Mouse (Mus musculus) neural tube, embryonic 11.5 days (tissue): ENCODE results near the gene Wdr38. TPM values are rescaled to one million over a fixed set of nuclear protein-coding genes. Genes with fewer than 3 reads are reported as not detected.

ENCODE experiments used
- ATAC-seq: fragments of 200-750 bp; cut with Nextera tagmentation; 2 replicates; pipeline ENCODE4 v1.8.0; 2017; ENCODE audit warnings: moderate number of reproducible peaks, mild to moderate bottlenecking, moderate TSS enrichment, moderate library complexity; ENCODE audit not compliant: insufficient read depth, low FRiP score, low TSS enrichment
- DNase-seq: peaks from one replicate; pipeline ENCODE4 v3.0.0-alpha.2; 2015; ENCODE audit warnings: low spot score
- H3K27ac ChIP-seq: fragments of 300-500 bp; sonication (generic); 2 replicates; pipeline ENCODE4 v1.5.1; 2014; ENCODE audit warnings: low read depth, mild to moderate bottlenecking, low read length
- H3K27me3 ChIP-seq: fragments of 300-500 bp; sonication (generic); 2 replicates; pipeline ENCODE4 v1.6.1; 2014; ENCODE audit warnings: mild to moderate bottlenecking, low read length, mixed read lengths; ENCODE audit not compliant: control insufficient read depth, insufficient read depth
- H3K36me3 ChIP-seq: fragments of 300-500 bp; sonication (generic); 2 replicates; pipeline ENCODE4 v1.6.1; 2014; ENCODE audit warnings: mild to moderate bottlenecking, low read length, moderate library complexity, mixed read lengths; ENCODE audit not compliant: control insufficient read depth, insufficient read depth
- H3K4me1 ChIP-seq: fragments of 300-500 bp; sonication (generic); 2 replicates; pipeline ENCODE4 v1.6.1; 2014; ENCODE audit warnings: low read length, mixed read lengths; ENCODE audit not compliant: control insufficient read depth, insufficient read depth
- H3K4me2 ChIP-seq: fragments of 300-500 bp; sonication (generic); 2 replicates; pipeline ENCODE4 v1.6.1; 2014; ENCODE audit warnings: low read depth, mild to moderate bottlenecking, moderate library complexity
- H3K4me3 ChIP-seq: fragments of 300-500 bp; sonication (generic); 2 replicates; pipeline ENCODE4 v1.5.1; 2014; ENCODE audit warnings: low read depth, low read length
- H3K9ac ChIP-seq: fragments of 300-500 bp; sonication (generic); 2 replicates; pipeline ENCODE4 v1.6.1; 2014; ENCODE audit warnings: mild to moderate bottlenecking, low read length
- H3K9me3 ChIP-seq: fragments of 300-500 bp; sonication (generic); 2 replicates; pipeline ENCODE4 v1.6.1; 2016; ENCODE audit warnings: low read length; ENCODE audit not compliant: control insufficient read depth
- WGBS: fragments of 180-500 bp; shearing (Covaris S2); extraction: QIAGEN DNeasy Blood & Tissue Kit; methylation state at CpG from one replicate; pipeline ENCODE4 v1.1.7; 2014; 5-methylcytosine and 5-hydroxymethylcytosine counted together
- polyA plus RNA-seq: library from polyadenylated mRNA; unstranded; fragments of >200 nt; fragmentation: Nextera tagmentation; extraction: Ambion mirVana; gene quantifications from 2 replicates; pipeline ENCODE4 v1.2.1, GENCODE M21; 2014

Wdr38 gene
- polyA plus RNA-seq, 1 experiment from 2014 or later, result 1.1 TPM

GRCm38 (mm10) chr2:38987371-38987770 lies 9.9 kb upstream of the Wdr38 start:
- H3K36me3 ChIP-seq, result no peaks in the 10 kb centered on the region
- ATAC-seq, result no peak
- 0 out of 2 replicates have a peak, but pooled peaks cover 2% of the 10 kb centered on the region for H3K9me3 ChIP-seq
- no peak for DNase-seq
- H3K27ac ChIP-seq, result no peak overlapping the region
- no peak overlapping the region for H3K4me2 ChIP-seq
- no peaks in the 10 kb centered on the region for H3K27me3 ChIP-seq
- no peak overlapping the region for H3K4me3 ChIP-seq
- no peaks in the 10 kb centered on the region for H3K4me1 ChIP-seq
- no peak overlapping the region for H3K9ac ChIP-seq
- 56% methylated on average over 1 of the region's 1 CpGs for WGBS

- Histone ChIP-seq H3K4me3 (no peak overlapping the region), H3K4me2 (no peak overlapping the region), H3K9ac (no peak overlapping the region), H3K4me1 (no peaks in the 10 kb centered on the region), H3K27ac (no peak overlapping the region), H3K36me3 (no peaks in the 10 kb centered on the region), H3K9me3 (0 out of 2 replicates have a peak, but pooled peaks cover 2% of the 10 kb centered on the region), H3K27me3 (no peaks in the 10 kb centered on the region)
- no peak for DNase-seq
- no peak for ATAC-seq
- WGBS, result 86% methylated on average over 6 of the region's 6 CpGs
Measured at GRCm38 (mm10) chr2:38987803-38988510, 9.3 kb upstream of the Wdr38 start.

GRCm38 (mm10) chr2:38988929-38989328 lies 8.3 kb upstream of the Wdr38 start:
- no peak overlapping the region for H3K4me3 ChIP-seq
- H3K9me3 ChIP-seq, result 0 out of 2 replicates have a peak, but pooled peaks cover 2% of the 10 kb centered on the region
- ATAC-seq (no peak), DNase-seq (no peak)
- H3K9ac ChIP-seq, result no peak overlapping the region
- no peaks in the 10 kb centered on the region for H3K27me3 ChIP-seq
- H3K4me1 ChIP-seq, result no peaks in the 10 kb centered on the region
- H3K27ac ChIP-seq, result no peak overlapping the region
- H3K4me2 ChIP-seq, result no peak overlapping the region
- H3K36me3 ChIP-seq, result no peaks in the 10 kb centered on the region
- WGBS, result 92% methylated on average over 2 of the region's 2 CpGs

- Histone ChIP-seq H3K27ac (no peak overlapping the region), H3K9ac (no peak overlapping the region), H3K4me2 (no peak overlapping the region), H3K9me3 (no peaks in the 10 kb centered on the region), H3K27me3 (no peaks in the 10 kb centered on the region), H3K36me3 (no peaks in the 10 kb centered on the region), H3K4me3 (no peak overlapping the region), H3K4me1 (no peaks in the 10 kb centered on the region)
- WGBS, result 72% methylated on average over 4 of the region's 4 CpGs
- ATAC-seq, result no peak
- no peak for DNase-seq
Measured at GRCm38 (mm10) chr2:38992004-38992403, 5.3 kb upstream of the Wdr38 start.

- ATAC-seq, result no peak
- H3K9me3 ChIP-seq, result no peaks in the 10 kb centered on the region
- no peak for DNase-seq
- H3K4me1 ChIP-seq, result no peaks in the 10 kb centered on the region
- no peaks in the 10 kb centered on the region for H3K27me3 ChIP-seq
- no peak overlapping the region for H3K4me2 ChIP-seq
- no peak overlapping the region for H3K9ac ChIP-seq
- no peak overlapping the region for H3K27ac ChIP-seq
- H3K4me3 ChIP-seq, result no peak overlapping the region
- WGBS, result 70% methylated on average over 4 of the region's 4 CpGs
- no peaks in the 10 kb centered on the region for H3K36me3 ChIP-seq
Measured at GRCm38 (mm10) chr2:38992452-38992851, 4.8 kb upstream of the Wdr38 start.

- no peak overlapping the region for H3K4me3 ChIP-seq
- H3K4me1 ChIP-seq, result peaks cover 16% of the 10 kb centered on the region
- peaks cover 23% of the 10 kb centered on the region for H3K36me3 ChIP-seq
- H3K9me3 ChIP-seq, result no peaks in the 10 kb centered on the region
- DNase-seq, result no peak
- no peak for ATAC-seq
- 58% methylated on average over 4 of the region's 4 CpGs for WGBS
- H3K4me2 ChIP-seq, result no peak overlapping the region
- no peaks in the 10 kb centered on the region for H3K27me3 ChIP-seq
- no peak overlapping the region for H3K27ac ChIP-seq
- H3K9ac ChIP-seq, result no peak overlapping the region
Measured at GRCm38 (mm10) chr2:38999381-38999780, 2.1 kb downstream of the Wdr38 start.

GRCm38 (mm10) chr2:38999910-39000586 lies 2.8 kb downstream of the Wdr38 start:
- Histone ChIP-seq H3K27ac (no peak overlapping the region), H3K27me3 (no peaks in the 10 kb centered on the region), H3K9ac (no peak overlapping the region), H3K36me3 (peaks cover 23% of the 10 kb centered on the region), H3K9me3 (no peaks in the 10 kb centered on the region), H3K4me2 (no peak overlapping the region), H3K4me3 (no peak overlapping the region), H3K4me1 (peaks cover 16% of the 10 kb centered on the region)
- ATAC-seq (no peak), DNase-seq (no peak)
- 64% methylated on average over 8 of the region's 8 CpGs for WGBS

- no peak overlapping the region for H3K9ac ChIP-seq
- no peak overlapping the region for H3K4me2 ChIP-seq
- no peak for ATAC-seq
- no peak for DNase-seq
- H3K36me3 ChIP-seq, result peaks cover 23% of the 10 kb centered on the region
- H3K4me3 ChIP-seq, result no peak overlapping the region
- no peaks in the 10 kb centered on the region for H3K9me3 ChIP-seq
- peaks cover 16% of the 10 kb centered on the region for H3K4me1 ChIP-seq
- H3K27ac ChIP-seq, result no peak overlapping the region
- 83% methylated on average over 4 of the region's 4 CpGs for WGBS
- no peaks in the 10 kb centered on the region for H3K27me3 ChIP-seq
Measured at GRCm38 (mm10) chr2:39000587-39000919, 3.3 kb downstream of the Wdr38 start.

GRCm38 (mm10) chr2:39001866-39002265 lies 4.6 kb downstream of the Wdr38 start:
- DNase-seq (no peak), ATAC-seq (no peak)
- no peak overlapping the region for H3K27ac ChIP-seq
- no peak overlapping the region for H3K4me3 ChIP-seq
- 81% methylated on average over 3 of the region's 3 CpGs for WGBS
- no peaks in the 10 kb centered on the region for H3K27me3 ChIP-seq
- H3K9me3 ChIP-seq, result no peaks in the 10 kb centered on the region
- peaks cover 16% of the 10 kb centered on the region for H3K4me1 ChIP-seq
- H3K36me3 ChIP-seq, result peaks cover 23% of the 10 kb centered on the region
- no peak overlapping the region for H3K9ac ChIP-seq
- H3K4me2 ChIP-seq, result no peak overlapping the region
